Mouse (Mus musculus): ENCODE measurements around the gene Cetn2. TPM values are rescaled to one million over a fixed set of nuclear protein-coding genes. Genes with fewer than 3 reads are reported as not detected.

Gene Cetn2
- polyA plus RNA-seq, 1 experiment from 2014 or later: 58.4 TPM

DNA sequence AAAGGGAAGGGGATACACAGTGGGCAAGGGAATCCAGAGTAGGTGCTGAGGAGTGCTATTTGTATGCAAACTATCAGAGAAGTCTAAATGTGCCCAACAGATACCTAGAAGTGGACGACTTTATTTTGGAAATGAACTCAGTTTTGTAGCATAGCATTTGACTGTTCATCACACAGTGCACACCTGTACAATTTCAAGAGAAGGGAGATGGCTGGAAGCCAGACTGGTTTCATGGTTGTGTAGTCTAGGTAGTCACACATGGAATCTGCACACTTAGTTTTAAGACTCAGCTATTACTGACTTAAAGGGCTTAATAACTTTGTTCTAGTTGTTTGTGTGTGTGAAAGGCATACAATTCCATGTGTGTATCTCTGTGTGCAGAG is 22.2 kb downstream of the Cetn2 start:
- no peak for ATAC-seq (ENCODE audit: insufficient number of reproducible peaks, low FRiP score, low TSS enrichment, low read depth)
- no peaks in the 10 kb centered on the region for H3K36me3 ChIP-seq
- H3K27ac ChIP-seq: no peak overlapping the region
- no peaks in the 10 kb centered on the region for H3K9me3 ChIP-seq
- no peak overlapping the region for H3K9ac ChIP-seq
- 61% methylated on average over 1 of the region's 1 CpGs for WGBS
- H3K4me1 ChIP-seq: no peaks in the 10 kb centered on the region
- no peaks in the 10 kb centered on the region for H3K27me3 ChIP-seq
- H3K4me2 ChIP-seq: no peak overlapping the region
- no peak overlapping the region for H3K4me3 ChIP-seq

DNA sequence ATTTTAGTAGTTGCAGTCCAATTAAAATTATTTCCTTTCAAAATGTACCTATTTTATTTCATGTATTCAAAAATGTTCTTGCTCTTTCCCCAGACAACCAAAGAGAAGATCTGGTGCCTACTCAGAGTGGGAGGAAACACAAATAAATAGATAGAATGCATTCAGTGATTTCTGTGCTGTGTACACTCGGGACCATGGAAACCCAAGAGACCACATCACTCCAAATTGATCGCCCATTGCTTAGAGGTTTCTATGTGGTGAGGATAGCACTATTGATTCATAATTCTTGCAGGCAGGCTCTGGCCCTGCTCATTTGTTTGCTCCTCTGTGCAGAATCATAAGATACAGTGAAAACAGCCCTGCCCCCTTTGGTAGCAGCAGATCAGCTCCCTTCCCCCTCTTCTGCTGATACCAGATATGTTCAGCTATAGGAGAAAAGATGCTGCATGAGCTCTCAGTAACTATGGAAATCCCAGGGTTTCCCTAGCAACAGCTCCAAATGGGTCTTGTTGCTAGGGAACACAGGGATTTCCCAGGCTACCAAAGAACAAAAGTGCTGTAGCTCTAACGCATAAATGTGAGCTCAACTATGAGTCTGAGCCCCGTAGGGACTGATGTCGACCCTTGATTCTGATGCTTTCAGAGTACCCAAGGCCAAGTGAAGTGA is 22.7 kb downstream of the Cetn2 start:
- WGBS: 69% methylated on average over 5 of the region's 5 CpGs
- no peak for ATAC-seq (ENCODE audit: insufficient number of reproducible peaks, low FRiP score, low TSS enrichment, low read depth)
- no peaks in the 10 kb centered on the region for H3K36me3 ChIP-seq
- no peak overlapping the region for H3K9ac ChIP-seq
- H3K27me3 ChIP-seq: no peaks in the 10 kb centered on the region
- H3K4me2 ChIP-seq: no peak overlapping the region
- no peak overlapping the region for H3K27ac ChIP-seq
- no peaks in the 10 kb centered on the region for H3K4me1 ChIP-seq
- no peaks in the 10 kb centered on the region for H3K9me3 ChIP-seq
- H3K4me3 ChIP-seq: no peak overlapping the region

Other genes with a start within 250 kb of the Cetn2 start
- gene Gabrq, start 93.2 kb downstream of the Cetn2 start, polyA plus RNA-seq (2015; fragmentation: Nextera tagmentation; extraction: Ambion mirVana): 0.16 and 0.17 TPM in 2 replicates
- gene Nsdhl, start 146 bp upstream of the Cetn2 start, polyA plus RNA-seq (2015; fragmentation: Nextera tagmentation; extraction: Ambion mirVana): 21.4 and 24.0 TPM in 2 replicates
- gene Zfp185, start 68.9 kb upstream of the Cetn2 start, polyA plus RNA-seq (2015; fragmentation: Nextera tagmentation; extraction: Ambion mirVana): 76.3 and 82.8 TPM in 2 replicates
- 0.24 and 0.49 TPM in 2 replicates for gene Pnma5, start 118.7 kb upstream of the Cetn2 start, polyA plus RNA-seq (2015; fragmentation: Nextera tagmentation; extraction: Ambion mirVana)
- 0.07 and 0.17 TPM in 2 replicates for gene Pnma3, start 146.4 kb upstream of the Cetn2 start, polyA plus RNA-seq (2015; fragmentation: Nextera tagmentation; extraction: Ambion mirVana)
- 0.86 and 1.1 TPM in 2 replicates for gene Xlr4a, start 164.1 kb upstream of the Cetn2 start, polyA plus RNA-seq (2015; fragmentation: Nextera tagmentation; extraction: Ambion mirVana)
- 2.1 and 2.5 TPM in 2 replicates for gene Xlr3a, start 178.7 kb upstream of the Cetn2 start, polyA plus RNA-seq (2015; fragmentation: Nextera tagmentation; extraction: Ambion mirVana)
- 0.14 and 0.15 TPM in 2 replicates for gene Gm14685, start 198.6 kb upstream of the Cetn2 start, polyA plus RNA-seq (2015; fragmentation: Nextera tagmentation; extraction: Ambion mirVana)
- gene Xlr5b, start 230.4 kb upstream of the Cetn2 start, polyA plus RNA-seq (2015; fragmentation: Nextera tagmentation; extraction: Ambion mirVana): not detected in 2 replicates
- gene DXBay18, start 231.0 kb upstream of the Cetn2 start, polyA plus RNA-seq (2015; fragmentation: Nextera tagmentation; extraction: Ambion mirVana): not detected in 2 replicates

All from limb, embryonic 15.5 days (tissue).